13 mouse cellular contexts compared by ENCODE assay signal in the genomic region with DNA sequence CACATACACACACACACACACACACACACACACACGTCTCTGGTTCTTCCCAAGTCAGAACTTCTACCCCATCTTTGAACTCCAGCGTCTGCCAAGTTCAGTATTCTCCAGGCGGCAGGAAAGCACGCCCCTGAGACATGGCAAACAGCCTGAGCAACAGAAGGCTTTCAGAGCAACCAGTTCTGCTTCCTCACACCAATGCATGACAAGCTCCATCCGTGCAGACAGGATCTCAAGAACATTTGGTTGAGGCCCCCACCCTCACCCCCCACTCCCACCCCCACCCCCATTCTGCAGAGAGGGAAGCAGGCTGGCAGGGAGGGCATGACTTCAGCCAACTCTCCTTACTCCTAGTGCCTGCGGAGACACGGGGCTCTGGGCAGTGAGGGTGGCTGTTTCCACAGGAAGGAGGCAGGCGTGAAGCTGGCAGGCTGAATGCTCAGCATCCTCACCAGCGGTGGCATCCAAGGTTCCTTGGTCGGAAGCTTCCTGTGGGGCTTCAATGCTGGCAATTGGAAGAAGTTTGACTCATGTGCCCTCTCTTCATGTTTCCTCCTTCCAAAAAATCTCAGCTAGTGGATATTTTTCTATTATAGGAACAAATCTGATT. TPM values are rescaled to one million over a fixed set of nuclear protein-coding genes. Genes with fewer than 3 reads are reported as not detected.
DNase-seq lines count a peak whose midpoint lies in the region; ATAC-seq lines count a peak whose summit lies in the region.
"Had no signal": no experiment of that assay in that cellular context is flagged by ENCODE, and none has a peak within 500 bp of the region (broad histone marks: within the 10 kb centered on the region; RNA-seq: fewer than 3 reads in every experiment).

No protein-coding gene starts in this region.

- H3K9me3 ChIP-seq in heart, embryonic 11.5 days (replicated peaks; ENCODE audit: control insufficient read depth, low read length): no peaks in the 10 kb centered on the region
- H3K9me3 ChIP-seq: neural tube, embryonic 13.5 days had no signal

- H3K36me3 ChIP-seq in heart, embryonic 11.5 days (ENCODE audit: control insufficient read depth, insufficient read depth, low read length): no peaks in the 10 kb centered on the region
- H3K36me3 ChIP-seq: neural tube, embryonic 13.5 days had no signal

- peak; percentile 84 for DNase-seq in heart, adult 11 months
- peak; percentile 40 for DNase-seq in brain, embryonic 18.5 days (ENCODE audit: low read depth, low spot score)
- peak; percentile 58 for DNase-seq in layer of hippocampus, adult 11-12 months (ENCODE audit: low spot score)
- peak; percentile 28 to 74 for DNase-seq in left cerebral cortex, postnatal 25 days (ENCODE audit: low spot score in 2 of 2)
- no peak for DNase-seq in urinary bladder, postnatal 4 days (ENCODE audit: low spot score in 2 of 2)
- DNase-seq in urinary bladder, adult 18-20 months (ENCODE audit: low spot score in 2 of 2): no peak
- no peak for DNase-seq in c-Kit-positive CD71-positive TER-119-positive erythroid progenitor cells, embryonic 14.5 days (ENCODE audit: low spot score)
- DNase-seq: adrenal gland, adult 8-10 months; midbrain, embryonic 14.5 days had no signal

- no peaks in the 10 kb centered on the region for H3K27me3 ChIP-seq in heart, embryonic 11.5 days (ENCODE audit: control insufficient read depth, insufficient read depth, low read length)
- H3K27me3 ChIP-seq: neural tube, embryonic 13.5 days had no signal

- H3K27ac ChIP-seq in heart, embryonic 11.5 days (ENCODE audit: low read depth, low read length): no peak overlapping the region
- H3K27ac ChIP-seq: neural tube, embryonic 13.5 days; stomach, postnatal 0 days had no signal

- 71% methylated on average over 10 of the region's 10 CpGs for WGBS in heart, embryonic 11.5 days (ENCODE audit: insufficient replicate concordance)

- intact Hi-C loops in left cerebral cortex, postnatal 25 days (cut with DNase I): loop anchor here (5.0 kb wide), 1 partner anchor 137 kb away; no protein-coding TSS in a partner anchor

- H3K4me1 ChIP-seq in heart, embryonic 11.5 days (ENCODE audit: control insufficient read depth, insufficient read depth, low read length): peaks cover 14% of the 10 kb centered on the region
- H3K4me1 ChIP-seq: neural tube, embryonic 13.5 days had no signal

- no peak overlapping the region for H3K4me3 ChIP-seq in heart, embryonic 11.5 days (ENCODE audit: low read depth, low read length)
- H3K4me3 ChIP-seq: neural tube, embryonic 13.5 days had no signal

- ATAC-seq in heart, embryonic 11.5 days (replicated peaks; ENCODE audit: insufficient number of reproducible peaks, low FRiP score, low TSS enrichment): no peak
- ATAC-seq: forebrain, embryonic 16.5 days had no signal

- no peak overlapping the region for H3K9ac ChIP-seq in heart, embryonic 11.5 days (ENCODE audit: low read depth, low read length)
- H3K9ac ChIP-seq: neural tube, embryonic 13.5 days had no signal

- H3K4me2 ChIP-seq in heart, embryonic 11.5 days: no peak overlapping the region
- H3K4me2 ChIP-seq: neural tube, embryonic 13.5 days had no signal

RNA-seq across cellular contexts. Expression of gene Itga11, which starts 46.9 kb away (rescaled TPM):
- polyA plus RNA-seq in heart, embryonic 11.5 days (2014; fragmentation: Nextera tagmentation; extraction: Ambion mirVana): 0.64 and 1.4 TPM in 2 replicates
- total RNA-seq in left cerebral cortex, postnatal 25 days (2021): 1 to 10 TPM; 2.1 to 3.3 TPM

Comparison
In these comparisons a context has a peak if more than half of its experiments do, and no peak if none do; other contexts are left out.
1. DNase-seq: peak in heart, adult 11 months (single experiment), brain, embryonic 18.5 days (single experiment), layer of hippocampus, adult 11-12 months (single experiment) and left cerebral cortex, postnatal 25 days (2 of 2); none in urinary bladder, postnatal 4 days (0 of 2), urinary bladder, adult 18-20 months (0 of 2) and c-Kit-positive CD71-positive TER-119-positive erythroid progenitor cells, embryonic 14.5 days (single experiment).